Mouse (Mus musculus) spleen, adult 2 months (tissue): ENCODE data around the gene Scn4a. TPM values are rescaled to one million over a fixed set of nuclear protein-coding genes. Genes with fewer than 3 reads are reported as not detected.
A peak's percentile ranks its signal among the peaks of the same experiment; 100 is the strongest.

Experiments used
- DNase-seq, 2 experiments: peaks; one replicate each; pipeline versions ENCODE4 v3.0.0 to v3.0.0-alpha.2; 2012 to 2021; ENCODE audit warnings: low spot score in 2 of 2, low read depth in 1 of 2
- H3K27ac ChIP-seq: fragments of 200-500 bp; 2 replicates; pipeline ENCODE4 v1.5.1; 2012; ENCODE audit warnings: low read length, inconsistent platforms; ENCODE audit not compliant: insufficient read depth
- H3K27me3 ChIP-seq: fragments of 200-500 bp; 2 replicates; pipeline ENCODE4 v1.6.1; 2012; ENCODE audit warnings: mild to moderate bottlenecking, moderate library complexity, low read length, inconsistent platforms; ENCODE audit not compliant: control insufficient read depth, insufficient read depth
- H3K36me3 ChIP-seq: fragments of 200-500 bp; 2 replicates; pipeline ENCODE4 v1.6.1; 2012; ENCODE audit warnings: mild to moderate bottlenecking, low read length, inconsistent platforms; ENCODE audit not compliant: control insufficient read depth, insufficient read depth
- H3K4me1 ChIP-seq: fragments of 200-500 bp; 2 replicates; pipeline ENCODE4 v1.6.1; 2011; ENCODE audit warnings: inconsistent platforms; ENCODE audit not compliant: control insufficient read depth, insufficient read depth, insufficient read length
- H3K4me3 ChIP-seq: fragments of 200-500 bp; 2 replicates; pipeline ENCODE4 v1.5.1; 2011; ENCODE audit warnings: mild to moderate bottlenecking, inconsistent platforms; ENCODE audit not compliant: insufficient read depth, insufficient read length; ENCODE audit errors: extremely low read depth
- CTCF ChIP-seq: fragments of 200-500 bp; IDR thresholded peaks from 2 replicates; pipeline ENCODE4 v1.5.1; 2011; ENCODE audit warnings: mild to moderate bottlenecking, inconsistent platforms; ENCODE audit not compliant: insufficient read depth, insufficient read length, insufficient replicate concordance; ENCODE audit errors: extremely low read depth
- POLR2A ChIP-seq: fragments of 200-500 bp; IDR thresholded peaks from 2 replicates; pipeline ENCODE4 v1.6.1; 2011; ENCODE audit warnings: low read depth, low read length, inconsistent platforms
- WGBS: fragments of 180-500 bp; shearing (Covaris S2); methylation state at CpG from one replicate; pipeline ENCODE4 v1.1.7; 2018; 5-methylcytosine and 5-hydroxymethylcytosine counted together
- polyA plus RNA-seq: library from polyadenylated mRNA; depleted of rRNA; stranded (reverse); fragments of >200 nt; gene quantifications from 2 replicates; pipeline ENCODE4 v1.2.3, GENCODE M21; 2012

Scn4a gene
- polyA plus RNA-seq, 1 experiment, result 6.1 TPM

- TF ChIP-seq POLR2A (no peak), CTCF (no peak)
- H3K4me3 ChIP-seq, result no peak overlapping the region
- H3K36me3 ChIP-seq, result no peaks in the 10 kb centered on the region
- no peak overlapping the region for H3K27ac ChIP-seq
- no peaks in the 10 kb centered on the region for H3K4me1 ChIP-seq
- WGBS, result 85% methylated on average over 6 of the region's 6 CpGs
- no peaks in the 10 kb centered on the region for H3K27me3 ChIP-seq
- no peak for DNase-seq
These were observed 70.6 kb downstream of the Scn4a start for GRCm38 (mm10) chr11:106282452-106282851.

GRCm38 (mm10) chr11:106276454-106276853 is 76.6 kb downstream of the Scn4a start, which contains the start of gene Tcam1:
Gene Tcam1 (plus strand): TSS chr11:106276672.
- Histone ChIP-seq H3K27ac (no peak within 1 kb of the TSS), H3K27me3 (no peaks in the 10 kb centered on the region), H3K4me3 (0 out of 2 replicates have a peak within 1 kb of the TSS, but pooled peaks have one; percentile 1), H3K4me1 (peaks cover 9% of the 10 kb centered on the region; the same call in 1 of the 2 replicates), H3K36me3 (no peaks in the 10 kb centered on the region)
- DNase-seq, result peak; percentile 91 to 95
- WGBS, result 3% methylated on average over 25 of the region's 25 CpGs
- TF ChIP-seq CTCF, result peak; percentile 90
- no peak for TF ChIP-seq POLR2A

- no peak for DNase-seq
- H3K4me3 ChIP-seq, result no peak overlapping the region
- H3K27me3 ChIP-seq, result no peaks in the 10 kb centered on the region
- H3K4me1 ChIP-seq, result peaks cover 18% of the 10 kb centered on the region; the same call in 1 of the 2 replicates
- 81% methylated on average over 7 of the region's 7 CpGs for WGBS
- no peak overlapping the region for H3K27ac ChIP-seq
- TF ChIP-seq POLR2A (no peak), CTCF (no peak)
- H3K36me3 ChIP-seq, result no peaks in the 10 kb centered on the region
These were observed 78.1 kb downstream of the Scn4a start for GRCm38 (mm10) chr11:106274971-106275411.

- Histone ChIP-seq H3K36me3 (no peaks in the 10 kb centered on the region), H3K27ac (no peak overlapping the region), H3K27me3 (no peaks in the 10 kb centered on the region), H3K4me3 (no peak overlapping the region), H3K4me1 (peaks cover 18% of the 10 kb centered on the region; the same call in 1 of the 2 replicates)
- TF ChIP-seq CTCF (no peak), POLR2A (no peak)
- 88% methylated on average over 1 of the region's 1 CpGs for WGBS
- DNase-seq, result no peak
These were observed 78.7 kb downstream of the Scn4a start for GRCm38 (mm10) chr11:106274374-106274773.

GRCm38 (mm10) chr11:106273811-106274210 is 79.3 kb downstream of the Scn4a start:
- 93% methylated on average over 6 of the region's 6 CpGs for WGBS
- no peak for DNase-seq
- Histone ChIP-seq H3K27me3 (no peaks in the 10 kb centered on the region), H3K4me3 (no peak overlapping the region), H3K36me3 (no peaks in the 10 kb centered on the region), H3K4me1 (peaks cover 23% of the 10 kb centered on the region; the same call in 1 of the 2 replicates), H3K27ac (no peak overlapping the region)
- no peak for TF ChIP-seq CTCF
- TF ChIP-seq POLR2A, result no peak

- 18% methylated on average over 16 of the region's 16 CpGs for WGBS
- TF ChIP-seq CTCF, result no peak
- TF ChIP-seq POLR2A, result no peak
- H3K36me3 ChIP-seq, result no peaks in the 10 kb centered on the region
- H3K27me3 ChIP-seq, result no peaks in the 10 kb centered on the region
- peak overlapping the region; percentile 68 for H3K27ac ChIP-seq
- DNase-seq, result no peak
- H3K4me3 ChIP-seq, result peak overlapping the region; percentile 60
- H3K4me1 ChIP-seq, result peaks cover 24% of the 10 kb centered on the region; the same call in 1 of the 2 replicates
These were observed 79.8 kb downstream of the Scn4a start for GRCm38 (mm10) chr11:106273311-106273684.

- peaks cover under 1% of the 10 kb centered on the region; the same call in 1 of the 2 replicates for H3K36me3 ChIP-seq
- DNase-seq, result peak; percentile 91 to 100
- peaks cover 24% of the 10 kb centered on the region; the same call in 1 of the 2 replicates for H3K4me1 ChIP-seq
- TF ChIP-seq POLR2A (peak; percentile 88), CTCF (no peak)
- H3K27ac ChIP-seq, result peak within 1 kb of the TSS; percentile 80
- WGBS, result under 1% methylated on average over 72 of the region's 72 CpGs
- H3K27me3 ChIP-seq, result no peaks in the 10 kb centered on the region
- H3K4me3 ChIP-seq, result peak within 1 kb of the TSS; percentile 66
These were observed 80.3 kb downstream of the Scn4a start, which contains the start of gene Smarcd2 for GRCm38 (mm10) chr11:106272644-106273310. Gene Smarcd2 (minus strand): TSS chr11:106272972.
